Mouse (Mus musculus): Measurements from ENCODE around the gene Arhgap33. TPM values are rescaled to one million over a fixed set of nuclear protein-coding genes. Genes with fewer than 3 reads are reported as not detected.

Arhgap33 gene
- 10 to 100 TPM in 1 of 26 experiments, 1 to 10 TPM in 17, under 1 TPM in 8; 0.38 to 11.9 (median 1.6) TPM for total RNA-seq (2018; cell fraction: chromatin; rRNA removed)
- total RNA-seq (2018; cell fraction: cytosol; rRNA removed): under 1 TPM in 24 of 26 experiments, not detected in 2; 0.04 to 0.51 (median 0.14) TPM
- total RNA-seq (2018; cell fraction: nucleus; rRNA removed): 1 to 10 TPM in 12 of 26 experiments, under 1 TPM in 11, not detected in 3; 0.25 to 6.5 (median 1.0) TPM
- polyA plus RNA-seq (2018): 0.09 to 0.30 TPM (median 0.16 TPM) in 3 replicates

DNA sequence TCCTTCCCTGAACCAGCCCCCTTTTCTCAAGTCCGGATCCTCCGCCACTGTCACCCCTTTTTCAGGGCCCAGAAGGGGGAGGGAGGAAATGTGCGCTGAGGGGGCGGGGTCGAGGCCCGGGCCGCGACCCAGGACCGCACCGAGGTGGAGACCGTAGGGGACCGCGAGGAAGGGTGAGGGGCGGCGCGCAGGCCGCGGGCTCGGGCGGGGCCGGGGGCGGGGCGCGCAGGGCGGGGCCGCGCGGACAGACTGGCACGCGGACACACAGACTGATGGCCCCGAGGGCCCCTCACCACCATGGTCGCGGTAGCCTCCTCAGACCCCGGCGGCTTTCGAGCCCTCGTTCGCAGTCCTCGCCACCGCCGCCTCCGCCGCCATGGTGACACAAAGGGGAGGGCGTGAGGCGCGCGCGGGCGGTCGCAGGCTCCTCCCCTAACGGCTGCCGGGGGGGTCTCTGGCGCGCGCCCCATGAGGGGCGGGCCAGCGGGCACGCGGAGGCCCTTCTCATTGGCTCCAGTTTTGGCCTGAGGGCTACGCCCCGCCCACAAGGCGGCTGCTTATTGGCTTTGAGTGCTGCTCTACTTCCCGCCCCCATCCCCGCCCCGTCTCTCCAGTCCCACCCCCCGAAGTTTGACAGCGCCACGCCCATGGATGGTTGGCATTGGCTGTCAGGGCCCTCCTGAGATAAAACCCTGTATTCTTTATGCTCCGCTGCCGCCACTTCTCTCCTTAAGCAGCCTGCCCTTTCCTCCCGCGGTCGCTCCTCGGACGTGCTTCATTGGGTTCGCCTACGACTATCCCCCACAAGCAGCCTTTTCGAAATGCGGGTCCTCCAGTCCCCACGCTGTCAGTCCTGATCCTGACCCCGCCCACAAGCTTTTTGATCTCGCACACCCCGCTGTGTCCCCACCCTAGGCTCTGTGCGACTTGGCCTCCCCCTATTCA is at the start of gene Arhgap33:
TSS of gene Arhgap33 (minus strand) at position 428 of the 945 bp plus-strand sequence.
- H3K79me2 ChIP-seq (ENCODE audit: inconsistent target): no peaks in the 10 kb centered on the region
- H3K36me3 ChIP-seq (ENCODE audit: inconsistent target): no peaks in the 10 kb centered on the region
- peak within 1 kb of the TSS; percentile 48 for H3K4me3 ChIP-seq (ENCODE audit: inconsistent target)
- WGBS (ENCODE audit: missing documents): under 1% methylated on average over 58 of the region's 84 CpGs
- peak within 1 kb of the TSS; percentile 17; the same call in 1 of the 2 replicates for H3K27ac ChIP-seq

GRCm38 (mm10) chr7:30584339-30584738 is 49.5 kb upstream of the Arhgap33 start:
- Histone ChIP-seq H3K36me3 (ENCODE audit: inconsistent target) (peaks cover 50% of the 10 kb centered on the region), H3K79me2 (ENCODE audit: inconsistent target) (peaks cover 35% of the 10 kb centered on the region), H3K27ac (no peak overlapping the region), H3K4me3 (ENCODE audit: inconsistent target) (no peak overlapping the region)
- WGBS (ENCODE audit: missing documents): 97% methylated on average over 10 of the region's 10 CpGs

DNA sequence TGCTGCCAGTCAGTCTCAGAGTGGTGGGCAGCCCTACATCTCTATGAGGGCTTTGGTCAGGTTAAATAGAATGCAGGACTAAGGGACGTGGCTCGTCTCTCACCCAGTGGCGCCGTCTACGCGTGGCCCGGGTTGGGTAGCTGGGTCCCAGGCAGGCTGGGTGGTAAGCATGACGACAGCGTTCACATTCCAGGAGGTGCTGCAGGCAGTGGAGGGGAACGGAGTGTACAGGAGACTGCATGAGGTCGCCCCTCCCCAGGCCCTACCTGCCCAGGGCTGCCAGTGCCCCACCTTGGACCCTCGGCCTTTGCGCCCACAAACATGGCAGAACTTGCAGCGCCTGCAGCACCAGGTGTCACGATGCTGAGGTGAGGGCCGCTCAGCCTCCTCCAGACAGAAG is 46.7 kb upstream of the Arhgap33 start:
- Histone ChIP-seq H3K79me2 (ENCODE audit: inconsistent target) (peaks cover 18% of the 10 kb centered on the region), H3K4me3 (ENCODE audit: inconsistent target) (no peak overlapping the region), H3K36me3 (ENCODE audit: inconsistent target) (peaks cover 78% of the 10 kb centered on the region), H3K27ac (no peak overlapping the region)
- 97% methylated on average over 8 of the region's 16 CpGs for WGBS (ENCODE audit: missing documents)

GRCm38 (mm10) chr7:30579950-30580349 is 45.1 kb upstream of the Arhgap33 start:
- Histone ChIP-seq H3K79me2 (ENCODE audit: inconsistent target) (peaks cover 2% of the 10 kb centered on the region; the same call in 1 of the 2 replicates), H3K36me3 (ENCODE audit: inconsistent target) (peaks cover 79% of the 10 kb centered on the region), H3K27ac (no peak overlapping the region), H3K4me3 (ENCODE audit: inconsistent target) (no peak overlapping the region)
- 94% methylated on average over 8 of the region's 8 CpGs for WGBS (ENCODE audit: missing documents)

DNA sequence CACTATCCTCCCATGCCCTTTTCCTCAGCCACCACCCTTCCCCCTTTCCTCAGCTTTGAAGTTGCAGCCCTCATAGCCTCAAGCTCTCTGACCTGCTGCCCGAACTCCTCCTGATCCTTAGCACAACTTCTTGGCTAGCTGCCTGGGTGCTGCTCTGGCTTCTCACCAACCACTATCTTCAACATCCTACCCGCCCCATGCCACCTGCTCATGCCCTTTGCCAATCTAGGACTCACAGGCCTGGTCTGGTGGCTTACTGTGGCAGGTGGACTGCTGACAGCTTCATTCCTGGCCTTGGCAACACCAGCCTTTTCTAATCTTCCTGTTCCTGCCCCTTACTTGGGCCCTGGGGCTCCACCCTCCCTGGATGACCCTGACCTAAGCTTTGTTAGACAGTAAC is 38.1 kb upstream of the Arhgap33 start:
- Histone ChIP-seq H3K79me2 (ENCODE audit: inconsistent target) (no peaks in the 10 kb centered on the region), H3K4me3 (ENCODE audit: inconsistent target) (no peak overlapping the region), H3K27ac (no peak overlapping the region), H3K36me3 (ENCODE audit: inconsistent target) (peaks cover 97% of the 10 kb centered on the region)
- WGBS (ENCODE audit: missing documents): 95% methylated on average over 2 of the region's 2 CpGs

DNA sequence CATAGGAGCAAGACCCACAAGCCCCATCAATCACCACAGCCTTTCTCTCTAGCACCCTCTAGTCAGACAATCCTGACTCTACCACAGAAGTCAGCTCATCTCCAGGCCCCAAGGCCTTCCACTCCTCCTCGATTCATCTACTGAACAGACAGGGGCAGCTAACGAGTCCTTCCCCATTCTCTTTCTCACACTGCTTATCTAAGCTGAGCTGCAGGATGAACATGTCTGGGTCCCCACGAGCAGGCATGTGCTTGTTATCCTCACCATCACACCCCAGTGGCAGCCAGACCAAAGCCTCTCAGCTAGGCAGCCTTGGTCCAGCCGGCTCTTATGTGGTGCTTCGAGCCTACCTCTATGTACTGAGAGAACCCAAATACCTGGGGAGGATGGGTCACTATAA is 37.5 kb upstream of the Arhgap33 start:
- Histone ChIP-seq H3K79me2 (ENCODE audit: inconsistent target) (no peaks in the 10 kb centered on the region), H3K27ac (no peak overlapping the region), H3K36me3 (ENCODE audit: inconsistent target) (peaks cover 93% of the 10 kb centered on the region), H3K4me3 (ENCODE audit: inconsistent target) (no peak overlapping the region)
- 90% methylated on average over 5 of the region's 5 CpGs for WGBS (ENCODE audit: missing documents)

DNA sequence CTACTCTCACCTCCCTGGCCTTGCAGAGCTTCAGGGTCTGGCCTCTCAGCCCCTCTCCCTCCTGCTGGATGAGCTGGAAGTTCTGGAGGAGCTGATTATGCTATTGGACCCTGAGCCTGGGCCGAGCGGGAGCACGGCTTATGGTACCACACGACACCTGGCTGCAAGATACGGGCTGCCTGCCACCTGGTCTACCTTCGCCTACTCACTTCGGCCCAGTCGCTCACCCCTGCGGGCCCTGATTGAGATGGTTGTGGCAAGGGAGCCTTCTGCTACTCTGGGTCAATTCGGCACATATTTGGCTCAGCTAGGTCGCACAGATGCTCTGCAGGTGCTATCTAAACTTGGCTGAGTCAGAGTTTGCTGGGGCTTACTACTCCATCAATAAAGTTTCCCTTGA is 32.7 kb upstream of the Arhgap33 start:
- Histone ChIP-seq H3K79me2 (ENCODE audit: inconsistent target) (peaks cover 4% of the 10 kb centered on the region), H3K36me3 (ENCODE audit: inconsistent target) (peaks cover 66% of the 10 kb centered on the region), H3K27ac (no peak overlapping the region), H3K4me3 (ENCODE audit: inconsistent target) (no peak overlapping the region)
- 96% methylated on average over 11 of the region's 11 CpGs for WGBS (ENCODE audit: missing documents)

DNA sequence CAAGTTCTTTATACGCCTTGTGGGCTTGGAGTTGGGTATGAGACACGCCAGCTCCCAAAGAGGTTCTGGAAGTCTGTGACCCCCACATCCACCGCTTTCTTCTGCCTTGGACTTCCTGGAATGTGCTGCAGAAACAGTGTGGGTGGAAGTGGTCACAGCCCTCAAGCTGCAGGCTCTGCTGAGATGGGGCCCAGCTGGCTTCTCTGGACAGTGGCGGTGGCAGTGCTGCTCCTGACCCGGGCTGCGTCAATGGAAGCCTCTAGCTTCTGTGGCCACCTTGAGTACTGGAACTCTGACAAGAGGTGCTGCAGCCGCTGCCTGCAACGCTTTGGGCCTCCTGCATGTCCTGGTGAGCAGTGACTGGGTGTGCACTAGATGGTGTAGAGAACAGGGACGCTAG is 31.2 kb upstream of the Arhgap33 start:
- Histone ChIP-seq H3K4me3 (ENCODE audit: inconsistent target) (no peak overlapping the region), H3K27ac (no peak overlapping the region), H3K79me2 (ENCODE audit: inconsistent target) (peaks cover 19% of the 10 kb centered on the region), H3K36me3 (ENCODE audit: inconsistent target) (peaks cover 54% of the 10 kb centered on the region)
- 96% methylated on average over 9 of the region's 9 CpGs for WGBS (ENCODE audit: missing documents)

- Histone ChIP-seq H3K4me3 (ENCODE audit: inconsistent target) (no peak within 1 kb of the TSS), H3K27ac (no peak within 1 kb of the TSS), H3K36me3 (ENCODE audit: inconsistent target) (peaks cover 44% of the 10 kb centered on the region), H3K79me2 (ENCODE audit: inconsistent target) (peaks cover 25% of the 10 kb centered on the region)
- 96% methylated on average over 12 of the region's 12 CpGs for WGBS (ENCODE audit: missing documents)
Measured at GRCm38 (mm10) chr7:30564970-30565571, 30.2 kb upstream of the Arhgap33 start, which contains the start of gene Igflr1. Gene Igflr1, plus strand, starts transcription at chr7:30565427.

DNA sequence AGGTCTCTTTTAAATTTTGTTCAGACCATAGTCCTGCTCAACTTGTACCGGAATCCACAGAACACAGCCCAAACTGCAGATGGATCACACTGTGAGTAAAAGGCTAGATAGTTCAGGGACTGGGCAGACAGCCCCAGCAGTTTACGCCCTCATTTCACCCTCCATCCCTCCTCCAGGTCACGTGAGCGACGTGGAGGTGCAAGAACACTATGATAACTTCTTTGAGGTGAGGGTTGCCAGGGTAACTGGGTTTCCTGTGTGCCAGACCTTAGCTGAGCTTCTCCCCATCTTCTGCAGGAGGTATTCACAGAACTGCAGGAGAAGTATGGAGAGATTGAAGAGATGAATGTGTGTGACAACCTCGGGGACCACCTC is 29.0 kb upstream of the Arhgap33 start:
- H3K36me3 ChIP-seq (ENCODE audit: inconsistent target): peaks cover 32% of the 10 kb centered on the region; the same call in 1 of the 2 replicates
- H3K79me2 ChIP-seq (ENCODE audit: inconsistent target): peaks cover 28% of the 10 kb centered on the region
- peak overlapping the region; percentile 87 for H3K27ac ChIP-seq
- H3K4me3 ChIP-seq (ENCODE audit: inconsistent target): peak overlapping the region; percentile 99
- 43% methylated on average over 6 of the region's 6 CpGs for WGBS (ENCODE audit: missing documents)

GRCm38 (mm10) chr7:30563117-30563905 is 28.5 kb upstream of the Arhgap33 start, which contains the start of the genes U2af1l4, Gm49396 and Psenen:
Gene U2af1l4, plus strand, starts transcription at chr7:30563301.
Gene Gm49396, plus strand, starts transcription at chr7:30563344.
Gene Psenen, minus strand, starts transcription at chr7:30563627.
- peaks cover 34% of the 10 kb centered on the region for H3K79me2 ChIP-seq (ENCODE audit: inconsistent target)
- peaks cover 26% of the 10 kb centered on the region; the same call in 1 of the 2 replicates for H3K36me3 ChIP-seq (ENCODE audit: inconsistent target)
- peak within 1 kb of the TSS; percentile 87 for H3K27ac ChIP-seq
- WGBS (ENCODE audit: missing documents): 1% methylated on average over 44 of the region's 45 CpGs
- peak within 1 kb of the TSS; percentile 99 for H3K4me3 ChIP-seq (ENCODE audit: inconsistent target)

GRCm38 (mm10) chr7:30562526-30563116 is 27.8 kb upstream of the Arhgap33 start:
- peaks cover 23% of the 10 kb centered on the region; the same call in 1 of the 2 replicates for H3K36me3 ChIP-seq (ENCODE audit: inconsistent target)
- H3K27ac ChIP-seq: peak overlapping the region; percentile 87
- H3K4me3 ChIP-seq (ENCODE audit: inconsistent target): peak overlapping the region; percentile 99
- under 1% methylated on average over 27 of the region's 27 CpGs for WGBS (ENCODE audit: missing documents)
- peaks cover 41% of the 10 kb centered on the region for H3K79me2 ChIP-seq (ENCODE audit: inconsistent target)

GRCm38 (mm10) chr7:30560296-30560695 is 25.4 kb upstream of the Arhgap33 start:
- 92% methylated on average over 2 of the region's 2 CpGs for WGBS (ENCODE audit: missing documents)
- Histone ChIP-seq H3K36me3 (ENCODE audit: inconsistent target) (peaks cover 29% of the 10 kb centered on the region; the same call in 1 of the 2 replicates), H3K4me3 (ENCODE audit: inconsistent target) (no peak overlapping the region), H3K27ac (no peak overlapping the region), H3K79me2 (ENCODE audit: inconsistent target) (peaks cover 41% of the 10 kb centered on the region)

Data from macrophage (primary cell).